Mouse (Mus musculus) neural tube, embryonic 14.5 days (tissue): ENCODE results near the gene Ttbk1. TPM values are rescaled to one million over a fixed set of nuclear protein-coding genes. Genes with fewer than 3 reads are reported as not detected.

Experiments used
- ATAC-seq: fragments of 200-750 bp; cut with Nextera tagmentation; 2 replicates; pipeline ENCODE4 v1.8.0; 2017; ENCODE audit warnings: low read depth, mild to moderate bottlenecking, moderate TSS enrichment, moderate library complexity
- H3K27ac ChIP-seq: fragments of 300-500 bp; sonication (generic); 2 replicates; pipeline ENCODE4 v1.5.1; 2014; ENCODE audit warnings: low read depth, mild to moderate bottlenecking, control low read depth, low read length, moderate library complexity, mixed read lengths
- H3K27me3 ChIP-seq: fragments of 300-500 bp; sonication (generic); 2 replicates; pipeline ENCODE4 v1.6.1; 2014; ENCODE audit warnings: low read length; ENCODE audit not compliant: control insufficient read depth, insufficient read depth
- H3K36me3 ChIP-seq: fragments of 300-500 bp; sonication (generic); 2 replicates; pipeline ENCODE4 v1.6.1; 2014; ENCODE audit warnings: low read length, mixed read lengths; ENCODE audit not compliant: control insufficient read depth, insufficient read depth
- H3K4me1 ChIP-seq: fragments of 300-500 bp; sonication (generic); 2 replicates; pipeline ENCODE4 v1.6.1; 2014; ENCODE audit warnings: low read length; ENCODE audit not compliant: control insufficient read depth, insufficient read depth
- H3K4me2 ChIP-seq: fragments of 300-500 bp; sonication (generic); 2 replicates; pipeline ENCODE4 v1.6.1; 2014; ENCODE audit warnings: mild to moderate bottlenecking, low read depth, low read length, control low read depth
- H3K4me3 ChIP-seq: fragments of 300-500 bp; sonication (generic); 2 replicates; pipeline ENCODE4 v1.5.1; 2014; ENCODE audit warnings: low read depth, low read length, control low read depth, mixed read lengths
- H3K9ac ChIP-seq: fragments of 300-500 bp; sonication (generic); replicated peaks from 2 replicates; pipeline ENCODE4 v1.6.1; 2014; ENCODE audit warnings: low read depth, mild to moderate bottlenecking, control low read depth, low read length, mixed read lengths
- H3K9me3 ChIP-seq: fragments of 300-500 bp; sonication (generic); 2 replicates; pipeline ENCODE4 v1.6.1; 2016; ENCODE audit warnings: low read length; ENCODE audit not compliant: control insufficient read depth
- WGBS: fragments of 180-500 bp; shearing (Covaris S2); extraction: QIAGEN DNeasy Blood & Tissue Kit; methylation state at CpG from one replicate; pipeline ENCODE4 v1.1.7; 2014; 5-methylcytosine and 5-hydroxymethylcytosine counted together
- polyA plus RNA-seq: library from polyadenylated mRNA; unstranded; fragments of >200 nt; fragmentation: Nextera tagmentation; extraction: Ambion mirVana; gene quantifications from 2 replicates; pipeline ENCODE4 v1.2.1, GENCODE M21; 2014

The Ttbk1 gene
- 6.3 and 7.0 TPM in 2 replicates for polyA plus RNA-seq

GRCm38 (mm10) chr17:46487431-46487830 lies at the start of gene Ttbk1:
Gene Ttbk1, minus strand, starts transcription at chr17:46487675.
- peak; percentile 85 for ATAC-seq
- Histone ChIP-seq H3K9ac (peak within 1 kb of the TSS; percentile 95), H3K4me1 (peaks cover 32% of the 10 kb centered on the region), H3K9me3 (no peaks in the 10 kb centered on the region), H3K4me2 (peak within 1 kb of the TSS; percentile 64), H3K36me3 (no peaks in the 10 kb centered on the region), H3K4me3 (peak within 1 kb of the TSS; percentile 75), H3K27me3 (no peaks in the 10 kb centered on the region), H3K27ac (peak within 1 kb of the TSS; percentile 69)
- under 1% methylated on average over 9 of the region's 49 CpGs for WGBS

GRCm38 (mm10) chr17:46525579-46526307 lies 38.3 kb upstream of the Ttbk1 start:
- Histone ChIP-seq H3K4me3 (no peak overlapping the region), H3K36me3 (peaks cover 30% of the 10 kb centered on the region), H3K9ac (no peak overlapping the region), H3K4me2 (no peak overlapping the region), H3K9me3 (no peaks in the 10 kb centered on the region), H3K27ac (no peak overlapping the region), H3K27me3 (no peaks in the 10 kb centered on the region), H3K4me1 (no peaks in the 10 kb centered on the region)
- peak; percentile 47 for ATAC-seq
- WGBS: 36% methylated on average over 12 of the region's 12 CpGs

GRCm38 (mm10) chr17:46525065-46525464 lies 37.6 kb upstream of the Ttbk1 start:
- H3K4me1 ChIP-seq: no peaks in the 10 kb centered on the region
- no peaks in the 10 kb centered on the region for H3K9me3 ChIP-seq
- no peak overlapping the region for H3K27ac ChIP-seq
- WGBS: 88% methylated on average over 10 of the region's 10 CpGs
- no peak overlapping the region for H3K9ac ChIP-seq
- H3K4me2 ChIP-seq: no peak overlapping the region
- peaks cover 30% of the 10 kb centered on the region for H3K36me3 ChIP-seq
- no peak overlapping the region for H3K4me3 ChIP-seq
- no peak for ATAC-seq
- H3K27me3 ChIP-seq: no peaks in the 10 kb centered on the region

DNA sequence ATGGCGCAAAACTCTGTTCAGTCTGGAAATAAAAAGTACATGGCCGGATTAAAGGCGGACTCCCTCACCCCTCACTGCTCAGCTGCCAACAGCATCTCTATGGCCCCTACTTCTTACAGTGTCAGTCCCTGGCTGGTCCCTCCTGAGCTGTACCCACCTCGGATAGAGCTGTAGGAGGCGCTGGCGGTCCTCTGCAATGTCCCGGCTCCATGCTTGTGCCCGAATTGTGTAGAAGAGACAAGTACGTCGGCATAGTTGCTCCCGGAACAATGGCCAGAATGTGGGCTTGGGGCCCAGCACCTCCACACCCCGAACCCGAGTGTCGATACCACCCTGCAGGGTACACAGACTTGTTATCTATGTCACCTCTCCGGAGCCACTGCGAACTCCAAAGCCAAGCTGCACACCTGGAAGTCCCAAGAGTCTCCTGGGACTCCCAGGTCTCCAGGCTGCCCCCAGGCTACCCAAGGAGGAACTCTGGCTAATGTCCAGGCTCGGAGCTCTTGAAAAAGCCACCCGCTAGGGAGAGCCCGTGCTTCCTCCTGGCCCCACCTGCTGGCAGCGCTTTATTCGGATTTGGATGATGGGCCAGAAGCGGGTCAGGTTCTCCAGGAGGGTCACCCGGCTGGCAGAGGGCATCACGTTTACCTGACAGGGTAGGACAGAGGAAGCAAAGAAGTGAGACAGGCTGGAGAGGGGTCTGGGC lies 34.6 kb upstream of the Ttbk1 start:
- Histone ChIP-seq H3K36me3 (peaks cover 20% of the 10 kb centered on the region), H3K27me3 (no peaks in the 10 kb centered on the region), H3K27ac (no peak overlapping the region), H3K9me3 (no peaks in the 10 kb centered on the region), H3K4me3 (no peak overlapping the region), H3K4me2 (no peak overlapping the region), H3K9ac (no peak overlapping the region), H3K4me1 (no peaks in the 10 kb centered on the region)
- ATAC-seq: no peak
- WGBS: 34% methylated on average over 24 of the region's 24 CpGs

DNA sequence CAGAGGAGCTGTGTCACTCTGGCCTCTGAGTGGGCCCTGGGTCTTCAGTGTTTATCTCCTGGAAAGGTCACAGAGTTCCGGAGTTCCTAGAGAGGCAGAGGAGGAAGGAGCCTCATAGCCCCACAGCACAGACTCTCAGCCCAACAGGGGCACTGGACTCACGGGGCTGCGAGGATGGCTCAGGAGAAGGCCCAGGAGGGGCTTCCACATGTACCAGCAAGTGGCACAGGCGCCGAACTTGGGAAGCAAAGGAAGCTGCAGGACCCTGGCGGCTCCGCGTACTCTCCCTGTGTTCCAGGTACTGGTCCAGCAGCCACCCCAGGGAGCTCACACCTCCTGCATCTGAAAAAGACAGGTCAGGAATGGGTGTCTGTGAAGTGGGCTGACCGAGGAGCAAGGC lies 33.7 kb upstream of the Ttbk1 start:
- Histone ChIP-seq H3K36me3 (peaks cover 18% of the 10 kb centered on the region), H3K27ac (no peak overlapping the region)

GRCm38 (mm10) chr17:46520385-46520979 lies 33.0 kb upstream of the Ttbk1 start:
- Histone ChIP-seq H3K4me1 (no peaks in the 10 kb centered on the region), H3K9ac (no peak overlapping the region), H3K9me3 (no peaks in the 10 kb centered on the region), H3K4me3 (no peak overlapping the region), H3K27ac (no peak overlapping the region), H3K4me2 (no peak overlapping the region), H3K27me3 (no peaks in the 10 kb centered on the region), H3K36me3 (peaks cover 16% of the 10 kb centered on the region)
- ATAC-seq: no peak
- 47% methylated on average over 25 of the region's 25 CpGs for WGBS

More for the DNA sequence above, 33.7 kb upstream of the Ttbk1 start:
- Histone ChIP-seq H3K27me3 (no peaks in the 10 kb centered on the region), H3K4me2 (no peak overlapping the region), H3K9me3 (no peaks in the 10 kb centered on the region), H3K4me1 (no peaks in the 10 kb centered on the region), H3K9ac (no peak overlapping the region), H3K4me3 (no peak overlapping the region)
- WGBS: 78% methylated on average over 9 of the region's 9 CpGs
- ATAC-seq: no peak

DNA sequence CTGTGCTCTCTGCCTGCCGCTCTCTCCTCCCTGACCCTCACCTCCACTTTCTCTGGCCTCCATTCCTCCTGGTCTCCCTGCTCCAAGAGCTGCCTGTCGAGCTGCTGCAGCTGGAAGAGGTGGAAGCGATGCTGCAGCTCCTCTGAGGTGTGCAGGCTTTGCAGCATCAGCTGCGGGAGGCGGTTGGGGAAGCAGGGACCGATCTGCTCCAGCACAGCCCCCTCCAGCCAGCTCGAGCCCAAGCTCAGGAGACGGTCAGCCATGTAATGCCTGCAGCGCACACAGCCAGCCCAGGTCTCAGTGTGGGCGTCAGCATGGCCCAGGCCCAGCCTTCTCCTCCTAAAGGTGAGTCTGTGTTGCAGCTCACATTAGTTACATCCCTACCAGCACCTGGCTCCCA lies 32.5 kb upstream of the Ttbk1 start:
- H3K4me1 ChIP-seq: no peaks in the 10 kb centered on the region
- ATAC-seq: no peak
- no peaks in the 10 kb centered on the region for H3K27me3 ChIP-seq
- no peak overlapping the region for H3K27ac ChIP-seq
- WGBS: 64% methylated on average over 10 of the region's 10 CpGs
- H3K36me3 ChIP-seq: peaks cover 14% of the 10 kb centered on the region
- H3K4me3 ChIP-seq: no peak overlapping the region
- no peak overlapping the region for H3K4me2 ChIP-seq
- H3K9me3 ChIP-seq: no peaks in the 10 kb centered on the region
- H3K9ac ChIP-seq: no peak overlapping the region

GRCm38 (mm10) chr17:46513329-46513728 lies 25.9 kb upstream of the Ttbk1 start:
- Histone ChIP-seq H3K4me2 (no peak overlapping the region), H3K27ac (no peak overlapping the region), H3K9me3 (no peaks in the 10 kb centered on the region), H3K27me3 (no peaks in the 10 kb centered on the region), H3K4me3 (no peak overlapping the region), H3K36me3 (peaks cover 10% of the 10 kb centered on the region), H3K9ac (no peak overlapping the region), H3K4me1 (no peaks in the 10 kb centered on the region)
- 64% methylated on average over 2 of the region's 2 CpGs for WGBS
- ATAC-seq: no peak
